Mouse (Mus musculus) urinary bladder, postnatal 0 days (tissue): ENCODE data around the gene Plch1. TPM values are rescaled to one million over a fixed set of nuclear protein-coding genes. Genes with fewer than 3 reads are reported as not detected.

Experiments used
- polyA plus RNA-seq: library from polyadenylated mRNA; unstranded; fragments of >200 nt; fragmentation: Nextera tagmentation; extraction: Ambion mirVana; gene quantifications from 2 replicates; pipeline ENCODE4 v1.2.1, GENCODE M21; 2015

Plch1 gene
- 0.13 and 0.36 TPM in 2 replicates for polyA plus RNA-seq

DNA sequence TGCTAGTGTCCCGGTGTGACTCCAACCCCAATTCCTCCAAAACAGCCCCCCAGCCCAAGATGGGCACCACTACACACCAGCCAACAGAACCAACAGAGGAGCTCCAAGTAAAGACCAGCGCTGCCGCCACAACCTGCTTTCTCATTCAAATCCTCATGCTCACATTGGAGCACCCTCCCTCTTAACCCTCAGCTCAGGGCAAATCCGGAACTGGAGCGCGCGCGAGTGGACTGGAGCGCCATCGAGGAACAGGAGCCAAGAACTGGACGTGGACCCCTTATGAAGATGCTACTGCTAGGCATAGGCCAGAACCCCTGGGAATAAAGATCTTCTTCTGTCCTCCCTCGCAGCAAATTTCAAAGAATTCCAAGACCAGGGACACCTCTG lies at the start of gene Plch1:
Plch1 (minus strand) TSS at position 164 of the 387 bp plus-strand sequence.

DNA sequence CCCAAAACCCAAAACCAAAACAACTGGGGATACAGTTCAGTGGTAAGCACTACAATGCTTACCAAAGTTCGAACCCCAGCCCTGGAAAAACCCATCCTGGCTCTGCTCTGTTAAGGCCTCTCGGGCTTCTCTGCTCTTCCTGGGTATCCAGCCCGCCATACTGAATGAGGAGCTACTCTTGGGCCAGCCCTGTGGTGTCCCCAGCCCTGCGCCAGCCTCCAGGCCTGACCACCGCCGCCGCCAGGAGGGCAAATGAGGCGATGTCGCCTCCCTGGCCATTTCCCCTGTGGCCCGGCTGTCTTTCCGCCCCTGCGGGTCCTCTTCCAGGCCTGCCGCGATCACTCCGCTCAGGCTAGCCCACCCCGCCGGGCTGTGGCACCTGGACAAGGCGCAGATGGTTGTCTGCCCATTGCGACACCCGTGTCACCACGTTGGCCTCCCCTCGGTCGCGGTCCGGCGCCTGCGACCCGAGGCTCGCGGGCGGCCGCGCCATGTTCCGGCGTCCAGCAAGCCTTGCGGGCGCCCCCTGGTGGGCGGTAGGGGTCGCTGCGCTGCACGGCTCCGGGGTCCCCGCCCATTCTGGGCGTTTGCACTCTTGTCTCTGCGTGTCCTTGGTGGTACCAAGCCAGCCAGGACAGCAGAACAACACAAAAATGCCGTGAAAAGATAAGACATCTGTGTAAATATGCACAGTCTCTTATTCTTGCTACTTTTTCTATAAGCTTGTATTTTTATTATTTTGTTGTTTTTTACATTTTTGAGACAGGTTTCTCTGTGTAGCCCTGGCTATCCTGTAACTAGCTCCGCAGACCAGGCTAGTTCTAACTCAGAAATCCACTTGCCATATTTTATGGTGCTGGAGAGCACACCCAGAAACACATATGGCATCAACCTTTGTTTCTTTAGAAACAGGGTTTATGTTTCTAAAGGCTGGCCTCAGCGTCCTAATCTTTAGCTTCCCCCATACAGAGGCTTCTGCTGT lies 29.9 kb upstream of the Plch1 start, which contains the start of gene E130311K13Rik:
E130311K13Rik (minus strand) TSS at position 595 of the 982 bp plus-strand sequence.

Other genes starting within 250 kb of the Plch1 start
- 5.5 and 6.7 TPM in 2 replicates for gene E130311K13Rik, start 30.0 kb upstream of the Plch1 start, polyA plus RNA-seq
- gene Slc33a1, start 65.3 kb upstream of the Plch1 start, polyA plus RNA-seq, result 15.7 and 16.6 TPM in 2 replicates
- gene Gmps, start 76.6 kb upstream of the Plch1 start, polyA plus RNA-seq, result 15.2 and 17.1 TPM in 2 replicates
- gene Vmn2r1, start 182.1 kb upstream of the Plch1 start, polyA plus RNA-seq, result not detected in 2 replicates
- gene Vmn2r2, start 242.5 kb upstream of the Plch1 start, polyA plus RNA-seq, result not detected in 2 replicates